Comparison of ENCODE assay signal across 11 mouse cellular contexts in the genomic region with DNA sequence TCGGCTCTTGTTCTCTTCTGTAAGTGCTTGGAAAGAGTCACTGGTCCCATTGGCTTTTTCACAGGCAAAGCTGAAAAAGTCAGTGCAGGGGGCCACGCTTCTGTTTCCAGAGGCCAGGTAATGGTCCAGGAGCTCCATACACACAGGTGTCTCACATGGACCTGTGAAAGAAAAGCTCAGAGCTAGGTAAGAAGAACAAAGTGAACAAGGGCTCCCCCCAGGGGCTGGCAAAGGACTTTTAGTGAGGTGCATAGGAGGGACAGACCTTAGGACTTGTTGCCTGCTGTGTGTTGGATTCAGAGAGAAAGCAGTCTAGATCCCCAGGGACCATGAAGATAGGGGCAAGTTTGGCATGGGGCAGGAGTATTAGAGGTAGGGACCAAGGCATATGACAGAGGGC. TPM values are rescaled to one million over a fixed set of nuclear protein-coding genes. Genes with fewer than 3 reads are reported as not detected.
DNase-seq lines count a peak whose midpoint lies in the region; ATAC-seq and TF ChIP-seq lines count a peak whose summit lies in the region.
"Had no signal": no experiment of that assay in that cellular context is flagged by ENCODE, and none has a peak within 500 bp of the region (broad histone marks: within the 10 kb centered on the region; RNA-seq: fewer than 3 reads in every experiment).

No protein-coding gene starts in this region.

- no peak for TF ChIP-seq POLR2A in CH12.LX (IDR thresholded peaks at IDR 0.05; ENCODE audit: low read depth, low read length)

- no peak for TF ChIP-seq EP300 in CH12.LX (IDR thresholded peaks at IDR 0.05; ENCODE audit: low read length)

- H3K9me3 ChIP-seq in CH12.LX (replicated peaks; ENCODE audit: low read length) = no peaks in the 10 kb centered on the region
- 0 out of 2 replicates have a peak, but pooled peaks cover 2% of the 10 kb centered on the region for H3K9me3 ChIP-seq in kidney, embryonic 16.5 days (ENCODE audit: low read length)
- H3K9me3 ChIP-seq in forebrain, embryonic 14.5 days (replicated peaks; ENCODE audit: control insufficient read depth, low read length) = no peaks in the 10 kb centered on the region
- H3K9me3 ChIP-seq: limb, embryonic 13.5 days had no signal

- no peak overlapping the region for H3K4me2 ChIP-seq in CH12.LX (ENCODE audit: insufficient read depth, low read depth, poor library complexity, severe bottlenecking)
- no peak overlapping the region for H3K4me2 ChIP-seq in kidney, embryonic 16.5 days (replicated peaks; ENCODE audit: low read depth, low read length)
- H3K4me2 ChIP-seq in forebrain, embryonic 14.5 days (ENCODE audit: low read length) = no peak overlapping the region
- H3K4me2 ChIP-seq: limb, embryonic 13.5 days had no signal

- no peak overlapping the region for H3K27ac ChIP-seq in CH12.LX (ENCODE audit: insufficient read depth, low read depth)
- H3K27ac ChIP-seq in kidney, embryonic 16.5 days (ENCODE audit: low read length) = no peak overlapping the region
- H3K27ac ChIP-seq in forebrain, embryonic 14.5 days (ENCODE audit: low read depth, low read length) = no peak overlapping the region
- H3K27ac ChIP-seq: limb, embryonic 13.5 days had no signal

- TF ChIP-seq CTCF in CH12.LX (conservative IDR thresholded peaks at IDR 0.05 in 1 of 2, IDR thresholded peaks at IDR 0.05 in 1 of 2; ENCODE audit: low read depth in 2 of 2, low read length in 2 of 2) = peak in 1 of 2 experiments; percentile 22; a peak in 1 of 4 replicates

- WGBS in kidney, embryonic 16.5 days = 75% methylated on average over 2 of the region's 2 CpGs
- 68% methylated on average over 2 of the region's 2 CpGs for WGBS in forebrain, embryonic 14.5 days

- H3K36me3 ChIP-seq in CH12.LX (replicated peaks in 1 of 2; ENCODE audit: control insufficient read depth in 1 of 2, insufficient read depth in 1 of 2, low read length in 1 of 2) = no peaks in the 10 kb centered on the region
- H3K36me3 ChIP-seq in kidney, embryonic 16.5 days (ENCODE audit: insufficient read depth, low read length) = no peaks in the 10 kb centered on the region
- no peaks in the 10 kb centered on the region for H3K36me3 ChIP-seq in forebrain, embryonic 14.5 days (ENCODE audit: control insufficient read depth, insufficient read depth, low read length)
- H3K36me3 ChIP-seq: limb, embryonic 13.5 days had no signal

- H3K4me1 ChIP-seq in CH12.LX (ENCODE audit: control insufficient read depth in 1 of 2, insufficient read depth in 2 of 2) = no peaks in the 10 kb centered on the region
- H3K4me1 ChIP-seq in kidney, embryonic 16.5 days (ENCODE audit: insufficient read depth, low read length) = no peaks in the 10 kb centered on the region
- H3K4me1 ChIP-seq in forebrain, embryonic 14.5 days (ENCODE audit: control insufficient read depth, insufficient read depth, low read length) = no peaks in the 10 kb centered on the region
- H3K4me1 ChIP-seq: limb, embryonic 13.5 days had no signal

- H3K4me3 ChIP-seq in CH12.LX (replicated peaks in 1 of 3; ENCODE audit: low read depth in 2 of 3, low read length in 2 of 3, poor library complexity in 1 of 3) = no peak overlapping the region
- H3K4me3 ChIP-seq in kidney, embryonic 16.5 days (ENCODE audit: low read length) = no peak overlapping the region
- H3K4me3 ChIP-seq in forebrain, embryonic 14.5 days (ENCODE audit: low read depth, low read length) = no peak overlapping the region
- H3K4me3 ChIP-seq: limb, embryonic 13.5 days had no signal

- dilution Hi-C loops in CH12.LX (cut with MboI; ENCODE audit: extremely low pct_ligation_motif_present, extremely low pct_unique_long_range_greater_than_20kb, low sequenced_read_pairs) = no loop called here

- peak; percentile 2 for TF ChIP-seq RAD21 in CH12.LX (IDR thresholded peaks at IDR 0.05; ENCODE audit: low read depth, low read length)

- in situ Hi-C loops in CH12.LX (cut with MboI; ENCODE audit: low pct_ligation_motif_present, low pct_unique_long_range_greater_than_20kb, low sequenced_read_pairs) = no loop called here

- no peaks in the 10 kb centered on the region for H3K79me2 ChIP-seq in CH12.LX (replicated peaks; ENCODE audit: control insufficient read depth, extremely low read depth, insufficient read depth, poor library complexity, severe bottlenecking)

- peak; percentile 42; the same call in 1 of the 2 replicates for ATAC-seq in kidney, embryonic 16.5 days (ENCODE audit: low FRiP score, low TSS enrichment)
- no peak for ATAC-seq in forebrain, embryonic 14.5 days

- H3K9ac ChIP-seq in CH12.LX (ENCODE audit: insufficient read depth, low read depth) = no peak overlapping the region
- H3K9ac ChIP-seq in kidney, embryonic 16.5 days (replicated peaks; ENCODE audit: low read length) = no peak overlapping the region
- no peak overlapping the region for H3K9ac ChIP-seq in forebrain, embryonic 14.5 days (ENCODE audit: low read length)
- H3K9ac ChIP-seq: limb, embryonic 13.5 days had no signal

- DNase-seq in CH12.LX (ENCODE audit: extremely low read depth) (peak; percentile 14), ZHBTc4 (ENCODE audit: low read depth, low spot score) (peak; percentile 16)
- DNase-seq in naive thymus-derived CD4-positive, alpha-beta T cell, adult 2 months (ENCODE audit: low read depth) = peak; percentile 53
- no peak for DNase-seq in embryo, embryonic 10 days (ENCODE audit: low spot score)
- no peak for DNase-seq in cerebellum, postnatal 10 days
- no peak for DNase-seq in forebrain, embryonic 14.5 days (ENCODE audit: low spot score)
- DNase-seq in layer of hippocampus, postnatal 14 days (ENCODE audit: low spot score in 2 of 2) = no peak

- no peaks in the 10 kb centered on the region for H3K27me3 ChIP-seq in CH12.LX (replicated peaks)
- no peaks in the 10 kb centered on the region for H3K27me3 ChIP-seq in kidney, embryonic 16.5 days (ENCODE audit: insufficient read depth, low read length)
- H3K27me3 ChIP-seq in forebrain, embryonic 14.5 days (replicated peaks; ENCODE audit: control insufficient read depth, insufficient read depth, low read length) = no peaks in the 10 kb centered on the region
- H3K27me3 ChIP-seq: limb, embryonic 13.5 days had no signal

TF ChIP-seq in CH12.LX, 34 proteins besides CTCF, POLR2A, EP300 and RAD21:
- TF ChIP-seq GABPA (IDR thresholded peaks at IDR 0.05; ENCODE audit: insufficient replicate concordance, low read depth, low read length) = no peak
- no peak for TF ChIP-seq MEF2A (IDR thresholded peaks at IDR 0.05; ENCODE audit: borderline replicate concordance, low read depth, low read length)
- no peak for TF ChIP-seq MAFK (IDR thresholded peaks at IDR 0.05; ENCODE audit: insufficient replicate concordance, low read length)
- TF ChIP-seq USF2 (conservative IDR thresholded peaks at IDR 0.05; ENCODE audit: low read depth, low read length) = no peak
- no peak for TF ChIP-seq SMC3 (IDR thresholded peaks at IDR 0.05; ENCODE audit: low read depth, low read length)
- TF ChIP-seq PAX5 (IDR thresholded peaks at IDR 0.05; ENCODE audit: low read length) = no peak
- TF ChIP-seq KAT2A (IDR thresholded peaks at IDR 0.05; ENCODE audit: insufficient replicate concordance, low read length) = no peak
- TF ChIP-seq USF1 (IDR thresholded peaks at IDR 0.05; ENCODE audit: low read depth, low read length) = no peak
- no peak for TF ChIP-seq ZKSCAN1 (IDR thresholded peaks at IDR 0.05; ENCODE audit: borderline replicate concordance, low read depth, low read length)
- TF ChIP-seq MAX (IDR thresholded peaks at IDR 0.05; ENCODE audit: low read length) = no peak
- TF ChIP-seq UBTF (IDR thresholded peaks at IDR 0.05; ENCODE audit: low read depth, low read length) = no peak
- no peak for TF ChIP-seq JUND (conservative IDR thresholded peaks at IDR 0.05; ENCODE audit: low read depth, low read length)
- no peak for TF ChIP-seq IRF4 (IDR thresholded peaks at IDR 0.05; ENCODE audit: low read depth, low read length)
- no peak for TF ChIP-seq TBP (conservative IDR thresholded peaks at IDR 0.05; ENCODE audit: low read depth, low read length)
- TF ChIP-seq NRF1 (IDR thresholded peaks at IDR 0.05; ENCODE audit: low read depth, low read length) = no peak
- TF ChIP-seq HCFC1 (IDR thresholded peaks at IDR 0.05; ENCODE audit: low read depth, low read length) = no peak
- TF ChIP-seq ZC3H11A (IDR thresholded peaks at IDR 0.05; ENCODE audit: low read depth, low read length) = no peak

RNA-seq across cellular contexts. Expression of a gene that starts 1.2 kb away (rescaled TPM):
- total RNA-seq in CH12.LX (2012; rRNA removed) (not detected in 2 replicates), CH12.LX (2014; rRNA removed) (not detected in 2 replicates)
- not detected in 2 replicates for polyA plus RNA-seq in CH12.LX (2012; ENCODE audit: insufficient read length, low read depth)
- polyA plus RNA-seq in kidney, embryonic 16.5 days (2015; fragmentation: Nextera tagmentation; extraction: Ambion mirVana) = 2.3 and 3.8 TPM in 2 replicates
- polyA plus RNA-seq in forebrain, embryonic 14.5 days (2014; fragmentation: Nextera tagmentation; extraction: Ambion mirVana) = 0.30 and 0.56 TPM in 2 replicates
- not detected for total RNA-seq in layer of hippocampus, postnatal 14 days (2021)

RNA-seq across cellular contexts. Expression of a gene that starts 18.7 kb away (rescaled TPM):
- total RNA-seq in CH12.LX (2012; rRNA removed) (not detected in 2 replicates), CH12.LX (2014; rRNA removed) (not detected in 2 replicates)
- polyA plus RNA-seq in CH12.LX (2012; ENCODE audit: insufficient read length, low read depth) = not detected in 2 replicates
- 0.22 and 0.58 TPM in 2 replicates for polyA plus RNA-seq in kidney, embryonic 16.5 days (2015; fragmentation: Nextera tagmentation; extraction: Ambion mirVana)
- polyA plus RNA-seq in forebrain, embryonic 14.5 days (2014; fragmentation: Nextera tagmentation; extraction: Ambion mirVana) = not detected in 2 replicates
- total RNA-seq in layer of hippocampus, postnatal 14 days (2021) = not detected
- total RNA-seq: adrenal gland, postnatal 4 days; neutrophil, adult 5-6 weeks had no signal
- polyA plus RNA-seq: limb, embryonic 13.5 days had no signal

RNA-seq across cellular contexts. Expression of a gene that starts 22.4 kb away (rescaled TPM):
- total RNA-seq in CH12.LX (2012; rRNA removed) = not detected in 2 replicates
- total RNA-seq in CH12.LX (2014; rRNA removed) = not detected in 2 replicates
- polyA plus RNA-seq in CH12.LX (2012; ENCODE audit: insufficient read length, low read depth) = not detected in 2 replicates
- 3.1 and 3.8 TPM in 2 replicates for polyA plus RNA-seq in kidney, embryonic 16.5 days (2015; fragmentation: Nextera tagmentation; extraction: Ambion mirVana)
- not detected in 2 replicates for polyA plus RNA-seq in forebrain, embryonic 14.5 days (2014; fragmentation: Nextera tagmentation; extraction: Ambion mirVana)
- not detected for total RNA-seq in layer of hippocampus, postnatal 14 days (2021)
- total RNA-seq: neutrophil, adult 5-6 weeks had no signal
- polyA plus RNA-seq: limb, embryonic 13.5 days had no signal

Comparison
In these comparisons a context has a peak if more than half of its experiments do, and no peak if none do; other contexts are left out.
1. DNase-seq: peak in CH12.LX (single experiment), ZHBTc4 (single experiment) and naive thymus-derived CD4-positive, alpha-beta T cell, adult 2 months (single experiment); none in embryo, embryonic 10 days (single experiment), cerebellum, postnatal 10 days (0 of 2), forebrain, embryonic 14.5 days (single experiment) and layer of hippocampus, postnatal 14 days (0 of 2).